Mouse (Mus musculus): ENCODE results near the gene Abcb5. TPM values are rescaled to one million over a fixed set of nuclear protein-coding genes. Genes with fewer than 3 reads are reported as not detected.

The Abcb5 gene
- not detected in 2 replicates for total RNA-seq (2023)

GRCm38 (mm10) chr12:118966321-118966720 lies at the start of gene Abcb5:
Abcb5 (minus strand) TSS chr12:118966421.

GRCm38 (mm10) chr12:118846221-118846620 lies 120.0 kb downstream of the Abcb5 start, which contains the start of gene Sp8:
Sp8 (plus strand) TSS chr12:118846329.

Other genes starting within 250 kb of the Abcb5 start
- gene Sp8, start 120.1 kb downstream of the Abcb5 start, total RNA-seq (2023): not detected in 2 replicates

Data from neutrophil, adult 65 days (primary cell).